ENCODE assay signal across 33 mouse cellular contexts in the genomic region with DNA sequence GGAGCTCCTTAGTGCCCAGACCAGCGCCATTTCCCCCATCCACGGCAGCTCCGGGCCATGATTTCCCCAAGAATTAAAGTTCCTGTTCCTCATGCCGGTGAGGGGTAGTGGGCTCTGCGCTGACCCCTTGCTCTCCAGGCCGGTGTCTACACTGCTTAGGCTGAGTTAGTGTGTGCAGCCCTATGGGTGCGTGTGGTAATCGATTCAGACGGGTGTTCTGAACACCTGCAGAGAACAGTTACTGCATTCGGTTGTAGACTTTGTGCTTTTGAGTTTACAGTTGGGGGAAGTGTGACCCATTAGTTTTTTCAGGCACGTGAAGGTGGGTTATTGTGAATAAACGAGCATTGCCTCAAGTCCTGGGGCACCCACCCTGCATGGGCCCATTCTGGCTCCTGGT. TPM values are rescaled to one million over a fixed set of nuclear protein-coding genes. Genes with fewer than 3 reads are reported as not detected.
"Had no signal": no experiment of that assay in that cellular context is flagged by ENCODE, and none has a peak within 500 bp of the region (broad histone marks: within the 10 kb centered on the region; RNA-seq: fewer than 3 reads in every experiment).

No protein-coding gene starts in this region.

- H3K4me3 ChIP-seq: heart, embryonic 10.5 days; heart, embryonic 12.5 days; heart, embryonic 13.5 days; heart, embryonic 15.5 days; hindbrain, embryonic 10.5 days; hindbrain, embryonic 12.5 days; hindbrain, embryonic 13.5 days; hindbrain, embryonic 15.5 days; intestine, embryonic 15.5 days; kidney, embryonic 15.5 days; layer of hippocampus, adult 2 months had no signal

- DNase-seq: heart, postnatal 10 days; heart, postnatal 14 days; heart, postnatal 36 days; heart, postnatal 4 days; kidney, adult 11 months; kidney, adult 18-20 months; kidney, adult 2 months; kidney, adult 8-10 months; kidney, adult 9 months; kidney, postnatal 10 days; kidney, postnatal 25 days; kidney, postnatal 4 days; layer of hippocampus, adult 9-11 months; layer of hippocampus, postnatal 36 days had no signal

- H3K27ac ChIP-seq: heart, embryonic 10.5 days; heart, embryonic 13.5 days; heart, embryonic 15.5 days; hindbrain, embryonic 10.5 days; hindbrain, embryonic 12.5 days; hindbrain, embryonic 13.5 days; hindbrain, embryonic 14.5 days; hindbrain, embryonic 15.5 days; hindbrain, postnatal 0 days; intestine, embryonic 15.5 days; kidney, embryonic 15.5 days; kidney, postnatal 0 days; layer of hippocampus, adult 2 months had no signal

- H3K27me3 ChIP-seq: heart, embryonic 12.5 days; heart, embryonic 13.5 days; heart, embryonic 15.5 days; hindbrain, embryonic 12.5 days; hindbrain, embryonic 13.5 days; hindbrain, embryonic 15.5 days; intestine, embryonic 15.5 days; kidney, embryonic 15.5 days had no signal

- H3K4me1 ChIP-seq: heart, embryonic 12.5 days; heart, embryonic 13.5 days; heart, embryonic 15.5 days; hindbrain, embryonic 10.5 days; hindbrain, embryonic 12.5 days; hindbrain, embryonic 13.5 days; hindbrain, embryonic 15.5 days; intestine, embryonic 15.5 days; kidney, embryonic 15.5 days had no signal

- H3K9ac ChIP-seq: heart, embryonic 12.5 days; heart, embryonic 13.5 days; heart, embryonic 15.5 days; hindbrain, embryonic 12.5 days; hindbrain, embryonic 13.5 days; hindbrain, embryonic 14.5 days; hindbrain, embryonic 15.5 days; intestine, embryonic 15.5 days; kidney, embryonic 15.5 days had no signal

- H3K9me3 ChIP-seq: heart, embryonic 10.5 days; heart, embryonic 12.5 days; heart, embryonic 13.5 days; heart, embryonic 15.5 days; hindbrain, embryonic 10.5 days; hindbrain, embryonic 12.5 days; hindbrain, embryonic 13.5 days; hindbrain, embryonic 15.5 days; intestine, embryonic 15.5 days; kidney, embryonic 15.5 days had no signal

- H3K4me2 ChIP-seq: heart, embryonic 11.5 days; heart, embryonic 12.5 days; heart, embryonic 13.5 days; heart, embryonic 15.5 days; hindbrain, embryonic 12.5 days; hindbrain, embryonic 13.5 days; hindbrain, embryonic 14.5 days; hindbrain, embryonic 15.5 days; intestine, embryonic 15.5 days; kidney, embryonic 15.5 days had no signal

- ATAC-seq: hindbrain, embryonic 16.5 days; hindbrain, postnatal 0 days; inflammation-experienced regulatory T-cells, adult 6 months; intestine, embryonic 15.5 days; intestine, embryonic 16.5 days; intestine, postnatal 0 days had no signal

RNA-seq across cellular contexts. Expression of a gene that starts 36.1 kb away (rescaled TPM):
- polyA plus RNA-seq: inflammation-experienced regulatory T-cells, adult 6 months had no signal
